9 mouse cellular contexts compared by ENCODE assay signal in genomic region chrX:6261469-6261868, GRCm38 (mm10). TPM values are rescaled to one million over a fixed set of nuclear protein-coding genes. Genes with fewer than 3 reads are reported as not detected.
DNase-seq lines count a peak whose midpoint lies in the region; ATAC-seq and TF ChIP-seq lines count a peak whose summit lies in the region.
"Had no signal": no experiment of that assay in that cellular context is flagged by ENCODE, and none has a peak within 500 bp of the region (broad histone marks: within the 10 kb centered on the region; RNA-seq: fewer than 3 reads in every experiment).

No protein-coding gene starts in this region.

- H3K4me2 ChIP-seq in forebrain, postnatal 0 days (ENCODE audit: low read depth): no peak overlapping the region
- no peak overlapping the region for H3K4me2 ChIP-seq in hindbrain, embryonic 13.5 days

- peak; percentile 89 for ATAC-seq in forebrain, postnatal 0 days
- peak; percentile 87 for ATAC-seq in hindbrain, embryonic 13.5 days (ENCODE audit: low FRiP score)
- ATAC-seq in erythroid progenitor cell, adult 5-6 weeks (replicated peaks; ENCODE audit: low FRiP score, poor library complexity, severe bottlenecking): no peak

- no peak overlapping the region for H3K4me3 ChIP-seq in forebrain, postnatal 0 days (ENCODE audit: low read depth, low read length)
- H3K4me3 ChIP-seq in hindbrain, embryonic 13.5 days: no peak overlapping the region

- no peak overlapping the region for H3K27ac ChIP-seq in forebrain, postnatal 0 days (ENCODE audit: low read depth, low read length)
- H3K27ac ChIP-seq in hindbrain, embryonic 13.5 days: no peak overlapping the region
- H3K27ac ChIP-seq: macrophage had no signal

- no peak overlapping the region for H3K9ac ChIP-seq in forebrain, postnatal 0 days
- H3K9ac ChIP-seq in hindbrain, embryonic 13.5 days: no peak overlapping the region

- peak; percentile 52 for DNase-seq in ZHBTc4 (ENCODE audit: low read depth, low spot score)
- DNase-seq in cerebellum, adult 11-12 months: peak; percentile 12
- peak; percentile 83 for DNase-seq in forebrain, postnatal 0 days
- DNase-seq in left cerebral cortex, adult 18-20 months (ENCODE audit: low spot score in 2 of 2): peak; percentile 69 to 72
- DNase-seq in mesoderm, embryonic 11.5 days (ENCODE audit: low read depth, low spot score): peak; percentile 71
- DNase-seq in right cerebral cortex, postnatal 4 days: peak; percentile 82

- WGBS in forebrain, postnatal 0 days: 86% methylated on average over 1 of the region's 1 CpGs
- 85% methylated on average over 1 of the region's 1 CpGs for WGBS in hindbrain, embryonic 13.5 days

- H3K27me3 ChIP-seq in forebrain, postnatal 0 days (ENCODE audit: insufficient read depth, low read length): no peaks in the 10 kb centered on the region
- no peaks in the 10 kb centered on the region for H3K27me3 ChIP-seq in hindbrain, embryonic 13.5 days

- no peaks in the 10 kb centered on the region for H3K9me3 ChIP-seq in forebrain, postnatal 0 days (ENCODE audit: low read length)
- H3K9me3 ChIP-seq in hindbrain, embryonic 13.5 days: no peaks in the 10 kb centered on the region

- no peaks in the 10 kb centered on the region for H3K4me1 ChIP-seq in forebrain, postnatal 0 days (ENCODE audit: insufficient read depth)
- no peaks in the 10 kb centered on the region for H3K4me1 ChIP-seq in hindbrain, embryonic 13.5 days (replicated peaks)

- peak; percentile 92 for TF ChIP-seq CTCF in forebrain, postnatal 0 days (IDR thresholded peaks at IDR 0.05; ENCODE audit: low read depth)

- H3K36me3 ChIP-seq in forebrain, postnatal 0 days (ENCODE audit: insufficient read depth): no peaks in the 10 kb centered on the region
- H3K36me3 ChIP-seq in hindbrain, embryonic 13.5 days: no peaks in the 10 kb centered on the region

RNA-seq across cellular contexts. Expression of gene Bmp15, which starts 59.1 kb away (rescaled TPM):
- 0.23 and 0.71 TPM in 2 replicates for total RNA-seq in forebrain, postnatal 0 days (2014; rRNA removed)
- polyA plus RNA-seq in forebrain, postnatal 0 days (2015; fragmentation: Nextera tagmentation; extraction: Ambion mirVana): 0.25 and 0.33 TPM in 2 replicates
- polyA plus RNA-seq in hindbrain, embryonic 13.5 days (2015; fragmentation: Nextera tagmentation; extraction: Ambion mirVana): 0.06 and 0.26 TPM in 2 replicates
- under 1 TPM; 0.21 to 0.26 TPM for total RNA-seq in left cerebral cortex, adult 18-20 months (2021)
- not detected in 2 replicates for total RNA-seq in erythroid progenitor cell, adult 5-6 weeks (2015; ENCODE audit: low replicate concordance)
- total RNA-seq in erythroid progenitor cell, adult 5-6 weeks (2017; ENCODE audit: low replicate concordance): not detected in 2 replicates
- polyA plus RNA-seq: macrophage had no signal

Comparison
In these comparisons a context has a peak if more than half of its experiments do, and no peak if none do; other contexts are left out.
1. DNase-seq: peak in every context shown above with its lines; median percentile 83 in forebrain, postnatal 0 days; 82 in right cerebral cortex, postnatal 4 days; 71 in mesoderm, embryonic 11.5 days; 70 in left cerebral cortex, adult 18-20 months; 52 in ZHBTc4; 12 in cerebellum, adult 11-12 months.